Mouse (Mus musculus) myocyte (in vitro differentiated cells): ENCODE results near the gene Jak2.

Source experiments
- E2F4 ChIP-seq: IDR thresholded peaks from one replicate; pipeline ENCODE4 v1.6.1; 2011; ENCODE audit warnings: mild to moderate bottlenecking, control low read depth, moderate library complexity; ENCODE audit not compliant: insufficient read depth
- POLR2A ChIP-seq: IDR thresholded peaks from one replicate; pipeline ENCODE4 v1.6.1; 2011; ENCODE audit warnings: low read depth, mild to moderate bottlenecking, control low read depth, moderate library complexity; ENCODE audit not compliant: insufficient read length
- POLR2AphosphoS2 ChIP-seq: IDR thresholded peaks from one replicate; pipeline ENCODE4 v1.6.1; 2011; ENCODE audit warnings: low read depth, control low read depth; ENCODE audit not compliant: insufficient read length

DNA sequence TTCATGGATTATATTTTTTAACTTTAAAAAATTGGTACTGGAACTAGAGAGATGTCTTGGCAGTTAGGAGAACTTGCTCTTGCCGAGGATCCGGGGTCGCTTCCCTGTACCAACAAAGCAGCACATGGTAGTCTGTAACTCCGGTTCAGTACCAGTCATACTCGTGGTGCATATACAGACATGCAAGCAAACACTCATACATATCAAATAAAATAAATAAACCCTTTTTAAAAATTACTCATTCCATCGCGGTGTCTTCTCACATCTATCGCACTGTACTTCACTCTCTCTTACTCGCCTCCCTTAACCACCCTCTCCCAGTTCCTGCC is 74.2 kb downstream of the Jak2 start:
- TF ChIP-seq POLR2A (no peak), E2F4 (no peak), POLR2AphosphoS2 (no peak)
